In genomic region chr2:157818576-157819320, GRCm38 (mm10) we compare ENCODE assay signal across 8 mouse cellular contexts.
A peak's percentile ranks its signal among the peaks of the same experiment; 100 is the strongest.
DNase-seq lines count a peak whose midpoint lies in the region; ATAC-seq and TF ChIP-seq lines count a peak whose summit lies in the region.
"Had no signal": no experiment of that assay in that cellular context is flagged by ENCODE, and none has a peak within 500 bp of the region (broad histone marks: within the 10 kb centered on the region; RNA-seq: fewer than 3 reads in every experiment).

No protein-coding gene starts in this region.

- peak; percentile 68 for ATAC-seq in forebrain, postnatal 0 days
- ATAC-seq in hindbrain, embryonic 15.5 days (ENCODE audit: low FRiP score, low read depth): no peak; the same call in 1 of the 2 replicates
- no peak for ATAC-seq in stomach, postnatal 0 days (ENCODE audit: low FRiP score, low TSS enrichment)

- intact Hi-C loops in left cerebral cortex, postnatal 10 days (cut with DNase I): no loop called here

- no peak overlapping the region for H3K27ac ChIP-seq in forebrain, postnatal 0 days (ENCODE audit: low read depth, low read length)
- 0 out of 2 replicates have a peak overlapping the region, but pooled peaks have one; percentile 17 for H3K27ac ChIP-seq in hindbrain, embryonic 15.5 days (replicated peaks)
- H3K27ac ChIP-seq in stomach, postnatal 0 days (replicated peaks): no peak overlapping the region

- DNase-seq in layer of hippocampus, postnatal 10 days (ENCODE audit: low spot score in 2 of 2): peak; percentile 4 to 17
- no peak for DNase-seq in layer of hippocampus, adult 9-10 months (ENCODE audit: low spot score)
- peak; percentile 50 for DNase-seq in forebrain, postnatal 0 days
- DNase-seq in thymus, postnatal 0 days (ENCODE audit: low spot score): peak; percentile 74
- DNase-seq in left cerebral cortex, postnatal 10 days (ENCODE audit: extremely low spot score in 1 of 2, low spot score in 2 of 2): no peak
- DNase-seq in stomach, postnatal 0 days (ENCODE audit: low spot score): no peak
- DNase-seq: gastrocnemius, postnatal 36 days had no signal

- TF ChIP-seq CTCF in forebrain, postnatal 0 days (IDR thresholded peaks at IDR 0.05; ENCODE audit: low read depth): no peak
- no peak for TF ChIP-seq CTCF in stomach, postnatal 0 days (IDR thresholded peaks at IDR 0.05; ENCODE audit: low read depth)

- peaks cover 4% of the 10 kb centered on the region; the same call in 1 of the 2 replicates for H3K4me1 ChIP-seq in forebrain, postnatal 0 days (ENCODE audit: insufficient read depth)
- H3K4me1 ChIP-seq in hindbrain, embryonic 15.5 days (replicated peaks): peaks cover 28% of the 10 kb centered on the region
- no peaks in the 10 kb centered on the region for H3K4me1 ChIP-seq in stomach, postnatal 0 days (replicated peaks; ENCODE audit: control insufficient read depth, insufficient read depth)

- H3K9me3 ChIP-seq in forebrain, postnatal 0 days (ENCODE audit: low read length): no peaks in the 10 kb centered on the region
- H3K9me3 ChIP-seq in hindbrain, embryonic 15.5 days: no peaks in the 10 kb centered on the region
- H3K9me3 ChIP-seq in stomach, postnatal 0 days (ENCODE audit: control insufficient read depth, low read length): no peaks in the 10 kb centered on the region

- H3K27me3 ChIP-seq in forebrain, postnatal 0 days (ENCODE audit: insufficient read depth, low read length): no peaks in the 10 kb centered on the region
- no peaks in the 10 kb centered on the region for H3K27me3 ChIP-seq in hindbrain, embryonic 15.5 days
- H3K27me3 ChIP-seq in stomach, postnatal 0 days (ENCODE audit: control insufficient read depth, insufficient read depth, low read length): no peaks in the 10 kb centered on the region

- no peak overlapping the region for H3K4me2 ChIP-seq in forebrain, postnatal 0 days (ENCODE audit: low read depth)
- H3K4me2 ChIP-seq in hindbrain, embryonic 15.5 days: no peak overlapping the region
- no peak overlapping the region for H3K4me2 ChIP-seq in stomach, postnatal 0 days (replicated peaks; ENCODE audit: low read depth)

- WGBS in forebrain, postnatal 0 days: 73% methylated on average over 15 of the region's 15 CpGs
- WGBS in hindbrain, embryonic 15.5 days: 72% methylated on average over 15 of the region's 15 CpGs
- 79% methylated on average over 15 of the region's 15 CpGs for whole genome bisulfite sequencing in stomach, postnatal 0 days

- H3K36me3 ChIP-seq in forebrain, postnatal 0 days (ENCODE audit: insufficient read depth): no peaks in the 10 kb centered on the region; the same call in 1 of the 2 replicates
- H3K36me3 ChIP-seq in hindbrain, embryonic 15.5 days: no peaks in the 10 kb centered on the region
- no peaks in the 10 kb centered on the region for H3K36me3 ChIP-seq in stomach, postnatal 0 days (ENCODE audit: control insufficient read depth, insufficient read depth, low read length)

- H3K9ac ChIP-seq in forebrain, postnatal 0 days: no peak overlapping the region
- no peak overlapping the region for H3K9ac ChIP-seq in hindbrain, embryonic 15.5 days
- no peak overlapping the region for H3K9ac ChIP-seq in stomach, postnatal 0 days (ENCODE audit: low read length)

- no peak for TF ChIP-seq EP300 in stomach, postnatal 0 days (optimal IDR thresholded peaks at IDR 0.05)

- no peak overlapping the region for H3K4me3 ChIP-seq in forebrain, postnatal 0 days (ENCODE audit: low read depth, low read length)
- no peak overlapping the region for H3K4me3 ChIP-seq in hindbrain, embryonic 15.5 days
- H3K4me3 ChIP-seq in stomach, postnatal 0 days (ENCODE audit: low read depth, low read length): no peak overlapping the region

Comparison
In these comparisons a context has a peak if more than half of its experiments do, and no peak if none do; other contexts are left out.
1. DNase-seq: peak in layer of hippocampus, postnatal 10 days (2 of 2), forebrain, postnatal 0 days (single experiment) and thymus, postnatal 0 days (single experiment); none in layer of hippocampus, adult 9-10 months (single experiment), left cerebral cortex, postnatal 10 days (0 of 2) and stomach, postnatal 0 days (single experiment).